Mouse (Mus musculus) CD8-positive naive resting alpha-beta T cell, adult 2 months (primary cell): ENCODE data around the gene Ltbp3.

Experiments
- DNase-seq, 2 experiments: peaks; one replicate each; pipeline ENCODE4 v3.0.0; 2022; ENCODE audit warnings: low read depth in 2 of 2, low spot score in 2 of 2

Gene Ltbp3

GRCm38 (mm10) chr19:5723934-5724548 lies 16.7 kb upstream of the Ltbp3 start:
- DNase-seq: no peak

- no peak for DNase-seq
Measured at GRCm38 (mm10) chr19:5724549-5724941, 16.2 kb upstream of the Ltbp3 start.

DNA sequence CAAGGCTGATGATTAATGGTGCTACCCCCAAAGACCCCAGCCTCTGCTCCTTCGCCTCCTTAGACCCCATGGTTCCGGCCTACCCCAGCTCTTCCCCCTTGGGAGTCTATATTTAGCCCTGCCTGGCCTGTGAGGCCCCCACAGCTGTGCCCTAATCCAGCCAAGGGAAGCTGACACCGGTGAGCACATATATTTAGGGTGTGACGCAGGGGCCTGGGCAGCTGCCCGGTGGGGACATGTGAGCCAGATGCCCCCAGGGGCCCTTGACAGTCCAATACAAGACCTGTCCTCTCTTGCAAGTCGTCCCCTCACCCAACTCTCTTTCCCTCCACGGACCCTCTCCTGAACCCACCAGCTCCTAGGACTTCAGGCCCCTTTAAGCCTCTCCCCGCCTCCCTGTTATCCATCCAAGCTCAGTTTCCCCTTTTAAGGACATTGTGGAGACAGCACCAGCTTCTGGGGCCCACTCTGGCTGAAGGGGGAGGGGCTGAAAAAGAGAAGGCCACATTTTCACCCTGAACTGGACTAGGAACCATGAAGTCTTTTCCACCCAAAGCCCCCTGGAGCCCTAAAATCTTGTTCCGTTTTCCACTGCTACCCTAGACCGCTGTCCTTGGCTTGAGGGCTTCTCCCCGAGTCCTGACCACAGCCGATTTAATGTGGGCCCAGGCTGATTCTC lies 15.5 kb upstream of the Ltbp3 start:
- no peak for DNase-seq

DNA sequence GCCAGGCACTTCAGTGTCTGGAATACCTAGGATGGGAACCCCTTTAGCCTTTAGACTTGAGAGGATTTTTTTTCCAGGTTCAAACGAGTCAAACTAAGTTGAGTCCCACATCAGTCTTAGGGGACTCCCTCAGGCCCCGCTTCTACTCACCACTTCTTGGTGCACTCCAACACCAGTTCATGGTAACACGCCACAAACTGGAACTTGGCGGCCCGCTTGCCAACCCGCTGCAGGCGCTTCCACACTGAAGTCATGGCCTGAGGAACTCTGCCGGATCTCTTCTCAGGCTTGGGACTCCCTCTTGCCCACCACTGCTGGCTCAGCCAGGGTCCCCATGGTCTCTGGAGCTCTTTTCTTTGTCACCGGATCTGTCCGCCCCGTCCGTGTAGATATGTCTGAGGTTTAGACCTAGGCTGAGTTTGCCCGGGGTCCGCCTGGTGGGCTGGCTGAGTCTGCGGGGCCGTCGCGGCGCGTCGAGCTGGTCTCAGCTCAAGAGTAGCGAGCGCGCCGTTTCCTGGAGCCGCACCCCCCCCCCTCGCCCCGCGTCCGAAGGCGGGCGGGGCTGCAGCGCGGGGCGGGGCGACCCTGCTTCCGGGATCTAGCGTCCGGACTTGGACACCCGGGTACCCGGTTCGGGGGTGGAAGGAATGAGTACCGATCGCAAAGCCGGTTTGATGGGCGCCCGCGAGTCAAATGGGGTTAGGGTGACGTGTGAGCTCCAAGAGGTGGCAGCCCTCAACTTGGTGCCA lies 14.8 kb upstream of the Ltbp3 start, which contains the start of gene Ehbp1l1:
Ehbp1l1 (minus strand) TSS at position 551 of the 749 bp plus-strand sequence.
- peak; percentile 36 to 46 for DNase-seq

GRCm38 (mm10) chr19:5726961-5727578 lies 13.6 kb upstream of the Ltbp3 start:
- DNase-seq: no peak

- DNase-seq: peak; percentile 83 to 86
Measured at GRCm38 (mm10) chr19:5727701-5728100, 13.0 kb upstream of the Ltbp3 start.

- DNase-seq: no peak
Measured at GRCm38 (mm10) chr19:5728631-5729443, 11.9 kb upstream of the Ltbp3 start.

- DNase-seq: peak in 1 of 2 experiments; percentile 60
Measured at GRCm38 (mm10) chr19:5729444-5729815, 11.3 kb upstream of the Ltbp3 start, which contains the start of gene Fam89b. Gene Fam89b (minus strand): TSS chr19:5729653.

DNA sequence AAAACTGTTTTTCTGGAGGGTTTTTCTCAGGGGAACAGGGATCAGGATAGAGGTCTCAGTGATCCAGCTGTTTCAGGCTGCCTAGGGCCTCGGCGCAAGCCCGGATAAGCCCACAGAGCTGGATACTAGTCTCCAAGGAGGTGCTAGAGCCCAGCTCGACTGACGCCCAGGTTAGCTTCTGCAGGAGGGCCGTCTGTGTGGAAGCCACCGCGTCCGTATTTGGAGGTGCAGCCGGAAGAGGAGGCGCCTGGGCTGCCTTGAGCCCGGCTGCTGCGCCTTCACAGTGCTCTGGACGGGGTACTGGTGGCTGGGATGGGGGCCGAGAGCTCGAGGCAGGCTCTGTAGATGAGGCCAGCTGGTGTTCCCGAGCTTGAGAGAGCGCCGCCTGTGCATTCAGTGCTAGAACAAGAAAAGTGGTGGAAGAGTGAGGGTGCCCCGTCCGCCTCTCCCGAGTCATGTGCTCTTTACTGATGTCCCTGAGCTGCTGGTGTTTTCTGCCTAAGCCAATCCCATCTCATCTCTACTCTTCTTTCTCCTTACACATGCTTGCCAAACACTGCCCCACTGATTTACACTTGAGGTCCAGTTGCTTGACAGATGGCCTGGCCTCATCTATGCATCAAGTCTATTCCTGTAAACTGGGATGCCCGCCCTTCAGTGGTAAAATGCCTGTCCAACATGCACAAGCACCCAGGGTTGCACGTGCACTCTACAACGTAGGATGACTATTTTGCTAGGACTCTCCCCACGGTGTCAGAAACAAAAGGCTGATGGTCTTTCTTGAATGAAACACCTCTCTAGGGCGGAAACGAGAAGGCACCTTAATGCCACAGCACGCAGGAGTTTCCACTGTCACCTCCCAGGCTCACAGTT lies 10.2 kb upstream of the Ltbp3 start:
- no peak for DNase-seq

GRCm38 (mm10) chr19:5731264-5731978 lies 9.3 kb upstream of the Ltbp3 start:
- peak; percentile 64 to 82 for DNase-seq

GRCm38 (mm10) chr19:5734325-5734724 lies 6.4 kb upstream of the Ltbp3 start:
- DNase-seq: no peak

GRCm38 (mm10) chr19:5739446-5739845 lies 1.3 kb upstream of the Ltbp3 start:
- DNase-seq: no peak

- no peak for DNase-seq
Measured at GRCm38 (mm10) chr19:5741641-5742240, 1.0 kb downstream of the Ltbp3 start.

GRCm38 (mm10) chr19:5742241-5742641 lies 1.5 kb downstream of the Ltbp3 start:
- no peak for DNase-seq

GRCm38 (mm10) chr19:5743576-5743975 lies 2.9 kb downstream of the Ltbp3 start:
- DNase-seq: no peak

GRCm38 (mm10) chr19:5745756-5746710 lies 5.3 kb downstream of the Ltbp3 start:
- DNase-seq: no peak

DNA sequence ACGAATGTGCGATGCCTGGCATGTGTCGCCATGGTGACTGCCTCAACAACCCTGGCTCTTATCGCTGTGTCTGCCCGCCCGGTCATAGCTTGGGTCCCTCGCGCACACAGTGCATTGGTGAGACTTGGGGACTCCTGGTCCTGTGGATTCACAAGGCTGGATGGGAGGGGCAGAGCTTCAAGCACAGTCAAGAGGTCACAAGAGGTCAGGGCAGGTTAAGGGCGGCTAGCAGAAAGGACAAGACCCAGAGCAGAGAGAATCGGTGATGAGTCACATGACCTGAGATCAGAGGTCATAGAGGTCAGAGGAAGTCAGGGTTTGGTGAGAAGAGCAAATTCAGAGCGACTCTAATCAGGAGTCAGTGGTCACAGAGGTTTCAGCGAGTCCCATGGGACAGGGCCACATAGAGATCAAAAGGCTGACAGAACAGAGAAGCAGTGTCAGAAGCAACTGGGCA lies 6.2 kb downstream of the Ltbp3 start:
- no peak for DNase-seq

DNA sequence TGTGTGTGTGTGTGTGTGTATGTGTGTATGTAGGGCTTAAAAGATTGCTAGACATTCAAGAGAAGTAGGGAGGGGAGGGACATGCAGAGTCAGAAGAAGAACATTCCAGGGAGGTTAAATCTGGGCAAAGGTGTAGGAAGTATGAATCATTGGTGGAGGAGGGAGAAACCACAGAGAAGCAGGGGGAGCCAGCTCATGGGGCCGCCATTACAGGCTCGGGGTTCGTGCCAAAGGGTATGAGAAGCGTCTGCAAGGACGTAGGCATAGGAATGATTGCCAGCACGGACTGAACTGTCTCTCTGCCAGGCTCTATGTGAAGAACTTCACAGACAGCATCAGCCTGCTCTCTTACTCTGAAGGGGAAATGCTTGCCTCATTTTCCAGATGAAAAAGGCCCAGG lies 8.8 kb downstream of the Ltbp3 start:
- DNase-seq: no peak
